Mouse (Mus musculus): ENCODE measurements at regions not wholly inside any gene's neighbourhood (a gene's known extent, or its start where the extent isn't known, plus 50 kb on each side); places are given as distances from the start of the nearest gene placed in this dataset.

- TF ChIP-seq CTCF (IDR thresholded peaks at IDR 0.05; ENCODE audit: borderline replicate concordance, insufficient read depth, low read length) (no peak), POLR2A (IDR thresholded peaks at IDR 0.05; ENCODE audit: low read depth, low read length) (no peak)
These were observed 440.0 kb downstream of the Rps29 start for GRCm38 (mm10) chr12:68718946-68719345.
